Mouse (Mus musculus) thymus, adult 2 months (tissue): ENCODE measurements around the gene Kif17.

Experiments used
- CTCF ChIP-seq: fragments of 200-500 bp; IDR thresholded peaks from 2 replicates; pipeline ENCODE4 v1.5.1; 2012; ENCODE audit warnings: mild to moderate bottlenecking, control low read depth, low read length, moderate library complexity, borderline replicate concordance; ENCODE audit not compliant: control insufficient read depth, poor library complexity, insufficient read depth; ENCODE audit errors: extremely low read depth
- POLR2A ChIP-seq: fragments of 200-500 bp; IDR thresholded peaks from 2 replicates; pipeline ENCODE4 v1.6.1; 2012; ENCODE audit warnings: mild to moderate bottlenecking, low read length, control low read depth, moderate library complexity; ENCODE audit not compliant: control insufficient read depth, poor library complexity, insufficient read depth; ENCODE audit errors: extremely low read depth

DNA sequence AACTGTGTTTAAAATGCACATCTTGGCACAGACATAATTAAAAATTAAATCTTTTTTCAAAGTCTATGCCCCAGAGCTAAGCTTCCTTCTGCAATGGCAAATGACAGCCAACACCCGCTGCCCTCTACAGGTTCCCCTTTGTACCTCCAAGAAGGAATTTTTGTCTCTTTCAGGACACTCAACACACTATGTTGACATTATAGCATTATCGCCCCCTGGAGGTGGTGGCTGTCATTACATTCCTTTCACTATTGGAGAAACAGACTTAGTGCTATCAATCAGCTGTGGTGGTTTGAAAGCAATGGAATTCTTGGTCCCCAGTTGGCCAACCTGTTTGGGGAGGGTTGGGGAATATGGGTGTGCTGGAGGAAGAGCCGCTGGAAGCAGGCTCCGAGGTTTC lies 89.7 kb downstream of the Kif17 start:
- no peak for TF ChIP-seq CTCF
- no peak for TF ChIP-seq POLR2A
